Mouse (Mus musculus) cerebellum, adult 11 months (tissue): Measurements from ENCODE around the gene 1810062G17Rik.

Experiments used
- DNase-seq: peaks from one replicate; pipeline ENCODE4 v3.0.0; 2022

The 1810062G17Rik gene

DNA sequence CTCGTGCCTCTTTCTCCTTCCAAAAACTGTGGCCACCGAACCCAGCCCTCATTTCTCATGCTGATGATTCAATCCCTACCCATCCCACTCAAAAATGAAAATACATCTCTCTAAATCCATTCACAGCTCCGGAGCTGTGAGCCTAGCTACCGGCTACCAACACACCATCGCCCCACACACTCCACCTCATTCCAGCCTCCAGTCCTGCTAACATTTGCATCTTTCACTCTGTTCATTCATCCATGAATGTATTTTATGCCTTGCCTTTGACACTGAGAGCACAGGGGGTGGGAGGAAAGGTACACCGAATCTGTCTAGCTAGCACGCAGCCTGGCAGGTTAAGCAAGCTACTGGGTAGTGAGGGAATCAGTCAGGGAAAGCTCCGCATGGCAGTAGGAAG lies 3.0 kb downstream of the 1810062G17Rik start:
- no peak for DNase-seq

DNA sequence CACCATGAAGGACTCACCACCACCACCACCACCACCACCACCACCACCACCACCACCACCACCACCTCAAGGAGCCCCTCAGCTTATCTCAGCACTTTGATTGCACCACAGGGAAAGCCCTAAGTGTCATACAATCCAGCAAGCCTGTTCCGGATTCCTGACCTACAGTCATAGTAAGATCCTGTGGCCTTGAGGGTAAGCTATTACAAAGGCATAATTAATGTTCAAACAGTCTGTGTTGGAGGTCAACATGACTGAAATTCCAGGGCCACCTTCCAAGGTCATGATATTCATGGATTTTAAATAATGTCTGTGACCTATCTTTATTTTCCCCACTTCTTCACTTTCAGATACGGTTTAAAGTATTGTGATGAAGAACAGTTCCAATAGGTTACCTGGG lies 4.7 kb downstream of the 1810062G17Rik start:
- no peak for DNase-seq

DNA sequence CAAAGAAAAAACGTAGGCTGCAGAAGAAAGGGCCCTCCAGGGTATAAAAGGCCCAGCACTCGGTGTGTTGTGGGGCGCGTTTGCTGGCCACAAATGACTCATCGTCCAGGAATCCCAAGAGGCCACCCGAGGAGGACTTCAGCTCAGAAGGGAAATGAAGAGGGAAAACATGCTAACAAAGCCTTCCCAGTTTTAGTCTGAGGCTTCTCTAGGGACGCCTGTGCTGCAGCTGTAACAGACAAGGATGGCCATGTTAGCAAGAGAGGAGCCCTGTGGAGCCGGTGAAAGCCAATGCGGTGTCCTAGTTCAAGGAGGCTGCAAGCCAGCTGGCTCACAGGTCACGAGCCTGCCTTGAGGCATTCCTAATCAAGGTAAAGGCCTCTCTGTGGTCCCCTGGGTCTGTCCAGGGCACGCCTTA lies 6.0 kb downstream of the 1810062G17Rik start:
- peak; percentile 10 for DNase-seq

DNA sequence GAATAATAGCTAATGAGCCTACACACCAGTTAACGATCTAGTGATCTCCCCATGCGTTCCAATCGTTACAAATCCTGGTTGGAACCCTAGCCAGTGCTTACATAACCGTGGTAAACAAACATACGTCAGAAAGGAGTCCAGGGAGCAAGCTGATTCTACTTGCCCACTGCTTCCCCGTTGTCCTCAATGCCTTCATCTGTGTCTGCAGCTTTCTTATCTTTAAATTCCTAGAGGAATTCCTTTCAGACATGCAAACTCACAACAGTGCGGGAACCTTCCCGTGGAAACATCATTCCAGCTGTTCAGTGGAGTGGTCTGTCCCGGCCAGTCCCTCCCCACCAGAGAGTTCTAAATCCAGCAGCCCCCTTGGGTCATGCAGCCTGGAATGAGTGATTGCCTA lies 7.2 kb downstream of the 1810062G17Rik start:
- no peak for DNase-seq

DNA sequence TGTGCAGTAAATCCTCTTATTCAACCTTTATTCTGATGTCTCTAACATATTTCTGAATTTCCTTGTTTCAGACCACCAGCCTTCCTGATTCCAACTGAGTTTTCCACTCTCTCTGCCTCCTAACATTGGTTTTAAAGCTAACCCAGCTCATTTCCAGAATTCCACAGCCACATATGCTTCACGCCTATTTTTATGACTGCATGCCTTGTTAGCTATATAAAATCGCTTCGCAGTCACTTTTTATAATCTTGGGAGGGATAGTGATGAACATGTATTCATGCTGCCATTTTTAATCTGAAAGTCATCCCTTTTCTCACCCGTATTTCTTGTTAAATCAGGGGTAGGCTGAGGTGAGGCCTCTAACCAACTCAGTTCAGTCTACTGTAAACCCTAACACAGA lies 8.6 kb downstream of the 1810062G17Rik start:
- DNase-seq = no peak

DNA sequence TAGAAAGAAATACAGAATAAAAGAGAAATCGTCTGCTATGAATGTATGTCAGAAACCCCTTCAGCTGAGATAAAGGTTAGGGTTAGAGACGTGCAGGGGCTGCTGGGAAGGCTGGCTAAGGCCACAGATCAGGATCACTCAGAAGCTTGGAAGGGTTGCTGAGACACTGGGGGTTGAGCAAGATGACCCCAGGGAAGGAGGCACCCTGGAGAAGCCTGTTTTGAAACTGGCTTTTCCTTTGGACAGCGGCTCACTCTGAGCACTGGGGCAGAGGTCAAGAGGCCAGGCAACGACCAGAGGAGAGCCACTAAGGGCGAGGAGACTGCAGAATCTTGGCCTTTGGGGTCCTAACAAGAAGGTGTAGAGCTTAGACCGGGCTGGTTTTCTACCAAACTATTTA lies 10.4 kb downstream of the 1810062G17Rik start:
- no peak for DNase-seq

DNA sequence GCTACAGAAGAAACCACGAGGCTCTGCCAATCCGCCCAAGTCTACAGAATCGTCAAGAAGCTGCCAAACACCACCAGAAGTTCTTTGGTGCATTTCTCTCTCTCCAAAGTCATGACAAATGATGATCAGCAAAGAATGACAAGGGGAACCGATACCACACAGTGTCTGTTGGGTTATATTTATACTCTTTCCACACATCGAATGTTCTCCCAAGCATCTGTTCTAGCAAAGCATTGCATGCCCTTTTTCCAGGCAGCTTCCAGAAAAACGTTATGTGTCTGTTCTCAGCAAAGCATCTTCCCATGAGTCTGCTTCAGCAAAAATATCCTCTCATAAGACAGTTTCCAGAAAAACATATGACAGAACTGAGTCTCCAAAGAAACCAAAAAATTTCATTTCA lies 11.1 kb downstream of the 1810062G17Rik start:
- DNase-seq = no peak

DNA sequence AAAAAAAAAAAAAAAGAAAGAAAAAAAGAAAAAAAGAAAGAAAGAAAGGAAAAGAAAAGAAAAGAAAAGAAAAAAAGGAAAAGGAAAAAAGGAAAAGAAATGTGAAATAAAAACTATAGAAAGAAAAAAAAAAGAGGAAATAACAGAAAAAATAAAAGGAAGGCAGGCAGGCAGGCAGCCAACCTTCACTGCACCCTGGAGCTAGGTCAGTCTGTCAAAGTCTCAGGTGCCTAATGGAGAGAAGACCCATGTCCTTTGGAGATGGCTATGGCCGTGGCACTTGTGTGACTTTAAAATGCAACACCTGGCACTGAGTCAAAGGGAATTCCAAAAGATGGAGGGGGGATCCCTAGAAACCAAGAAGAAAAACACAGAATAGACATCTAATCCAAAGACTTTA lies 12.6 kb downstream of the 1810062G17Rik start:
- DNase-seq = no peak

DNA sequence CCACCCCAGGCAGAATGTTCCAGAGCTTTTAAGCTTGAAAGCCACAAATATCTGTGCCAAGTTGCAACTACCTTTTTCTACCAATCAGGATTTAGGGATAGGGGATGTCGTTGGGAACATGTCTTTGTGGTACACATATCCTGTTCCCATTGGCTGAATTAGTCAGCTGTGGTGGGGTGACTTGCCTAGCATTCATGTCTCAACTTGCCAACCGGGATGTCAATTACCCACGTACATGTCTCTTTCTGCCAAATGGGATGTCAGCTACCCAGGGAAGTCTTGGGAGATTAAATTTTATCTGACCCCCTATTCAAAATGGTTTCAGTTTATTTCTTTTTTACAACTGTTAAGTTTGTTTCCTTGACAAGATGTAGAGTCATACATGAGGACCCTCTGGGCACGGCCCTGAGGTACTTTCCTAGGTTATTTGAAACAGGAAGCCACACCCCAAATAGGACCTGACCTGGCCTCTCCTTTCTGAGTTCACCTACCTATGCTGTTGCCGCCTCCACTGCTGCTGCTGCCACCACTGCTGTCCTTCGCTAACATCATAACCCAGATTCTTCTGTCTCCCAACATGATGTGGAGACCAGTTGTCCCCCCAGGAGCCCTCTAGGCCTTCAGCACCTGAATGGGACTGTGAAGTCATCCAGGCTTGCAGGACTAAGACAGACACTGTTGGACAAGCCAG lies 13.3 kb downstream of the 1810062G17Rik start:
- no peak for DNase-seq

DNA sequence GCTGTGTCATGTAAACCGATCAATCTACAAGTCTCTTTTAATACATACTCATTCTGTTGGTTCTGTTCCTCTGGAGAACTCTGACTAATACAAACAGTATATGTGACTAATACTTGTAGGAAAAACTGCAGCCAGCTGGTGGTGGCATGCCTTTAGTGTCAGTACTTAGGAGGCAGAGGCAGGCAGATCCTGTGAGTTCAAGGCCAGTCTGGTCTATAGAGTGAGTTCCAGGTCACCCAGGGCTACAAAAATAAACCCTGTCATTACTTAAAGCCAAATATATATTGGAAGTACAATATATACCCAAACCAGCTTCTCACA lies 13.8 kb downstream of the 1810062G17Rik start:
- DNase-seq = no peak

DNA sequence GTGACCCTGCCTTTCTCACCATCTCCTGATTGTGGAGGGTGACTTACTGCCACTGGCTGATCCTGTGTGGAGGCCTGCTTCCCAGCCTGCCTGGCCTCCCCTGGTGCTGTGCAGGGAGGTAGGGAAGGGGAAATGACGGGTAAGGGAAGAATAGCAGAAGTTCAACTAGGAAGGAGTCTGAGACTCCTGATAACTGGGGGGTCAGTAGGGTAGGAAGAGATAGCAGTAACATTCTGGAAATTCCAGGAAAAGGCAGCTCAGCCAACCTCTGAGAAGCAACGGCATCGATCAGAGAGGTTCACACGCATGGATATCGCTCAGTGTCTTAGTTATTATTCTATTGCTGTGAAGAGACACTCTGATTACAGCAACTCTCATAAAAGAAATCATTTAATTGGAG lies 15.8 kb downstream of the 1810062G17Rik start:
- DNase-seq = no peak

DNA sequence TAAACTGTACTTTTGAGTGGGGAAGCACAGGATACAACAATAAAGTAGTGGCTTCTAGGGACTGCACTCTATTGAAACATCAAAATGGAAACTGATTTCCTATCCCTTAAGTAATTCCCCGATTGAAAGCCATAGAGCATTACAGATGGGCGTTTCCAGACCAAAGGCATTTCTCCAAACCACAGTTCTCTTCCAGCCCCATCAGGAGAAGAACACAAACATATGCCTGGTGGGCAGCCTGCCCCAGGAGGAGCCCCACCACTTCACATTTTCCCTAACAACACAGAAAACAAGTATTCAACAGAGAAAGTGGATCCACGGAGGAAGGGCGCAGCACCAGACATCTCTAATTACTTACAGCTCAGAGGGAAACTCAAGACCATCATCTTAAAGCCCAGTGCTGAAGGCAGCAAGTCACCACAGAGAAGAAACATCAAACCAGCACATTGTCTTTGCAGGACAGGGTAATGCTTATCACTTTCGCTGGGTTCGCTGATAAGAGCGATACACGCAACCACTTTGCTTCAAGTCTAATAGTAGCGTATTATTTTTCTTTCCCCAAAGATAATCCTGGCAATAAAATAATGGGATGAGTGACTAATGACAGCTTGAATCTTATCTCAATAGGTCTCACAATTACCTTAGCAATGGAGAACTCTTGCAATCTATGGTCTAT lies 17.1 kb downstream of the 1810062G17Rik start:
- no peak for DNase-seq

DNA sequence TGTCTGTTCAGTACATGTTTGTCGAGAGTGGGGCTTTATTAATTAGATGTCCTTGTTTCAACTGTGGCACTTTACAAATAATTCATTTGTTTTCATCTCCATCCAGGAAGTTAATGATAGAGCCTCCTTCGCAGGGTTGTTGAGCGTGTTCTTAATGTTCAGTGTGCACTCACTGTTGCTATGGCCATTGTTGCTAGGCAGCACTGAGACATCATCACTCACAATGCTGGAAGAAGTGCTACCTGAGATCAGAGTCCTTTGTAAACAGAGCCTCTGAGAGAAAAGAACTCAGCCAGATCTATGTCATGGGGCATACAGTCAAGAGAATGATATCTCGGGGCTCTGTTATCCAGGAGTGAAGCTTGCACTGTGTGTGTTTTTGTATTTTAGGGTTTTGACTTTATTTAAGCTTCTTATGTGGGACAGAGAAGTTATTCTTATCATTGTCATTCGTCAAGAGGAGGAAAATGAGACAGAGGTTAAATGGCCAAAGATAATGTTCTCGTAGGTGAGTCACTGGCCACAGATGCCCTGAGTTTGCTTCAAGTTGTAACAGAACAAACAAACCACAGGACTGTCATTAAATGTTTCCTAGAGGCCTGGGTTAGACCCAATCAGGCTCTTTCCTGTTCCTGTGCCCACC lies 18.0 kb downstream of the 1810062G17Rik start:
- DNase-seq = no peak

DNA sequence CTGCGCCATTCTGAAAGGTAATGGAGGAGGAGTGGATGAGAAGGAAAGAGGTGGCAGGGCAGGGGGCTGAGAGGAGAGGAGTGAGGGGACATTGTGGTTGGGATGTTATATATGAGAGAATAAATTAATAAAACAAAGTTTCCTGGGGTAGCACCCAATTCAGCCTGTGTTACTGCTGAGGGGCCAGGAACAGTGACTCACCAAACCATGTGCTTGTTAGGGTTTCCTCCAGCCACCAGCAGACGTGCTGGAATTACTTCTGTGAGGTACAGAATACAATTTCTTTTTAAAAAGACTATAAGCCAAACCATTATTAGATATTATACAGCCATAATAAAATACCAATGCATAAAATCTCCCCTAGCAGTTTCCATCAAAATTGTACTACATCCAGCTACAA lies 18.9 kb downstream of the 1810062G17Rik start:
- DNase-seq = no peak

DNA sequence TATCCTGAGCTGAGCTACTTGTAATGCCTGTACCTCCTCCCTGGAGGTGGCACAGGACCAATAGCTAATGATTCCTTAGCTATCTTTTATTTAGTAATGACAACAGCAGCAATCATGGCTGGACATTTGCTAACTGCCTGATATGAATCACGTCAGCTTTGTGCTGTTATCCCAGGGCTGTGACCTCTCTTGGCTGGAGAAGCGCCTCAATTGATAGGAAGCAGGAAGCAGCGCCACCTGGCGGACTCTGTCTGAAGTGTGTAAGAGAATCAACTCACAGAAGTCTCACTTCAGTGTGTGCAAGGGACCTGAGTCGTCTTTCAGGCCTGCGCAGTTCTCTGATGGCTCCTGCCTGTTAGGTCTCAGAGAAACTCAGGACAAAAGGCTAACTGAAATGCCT lies 19.7 kb downstream of the 1810062G17Rik start:
- peak; percentile 77 for DNase-seq

DNA sequence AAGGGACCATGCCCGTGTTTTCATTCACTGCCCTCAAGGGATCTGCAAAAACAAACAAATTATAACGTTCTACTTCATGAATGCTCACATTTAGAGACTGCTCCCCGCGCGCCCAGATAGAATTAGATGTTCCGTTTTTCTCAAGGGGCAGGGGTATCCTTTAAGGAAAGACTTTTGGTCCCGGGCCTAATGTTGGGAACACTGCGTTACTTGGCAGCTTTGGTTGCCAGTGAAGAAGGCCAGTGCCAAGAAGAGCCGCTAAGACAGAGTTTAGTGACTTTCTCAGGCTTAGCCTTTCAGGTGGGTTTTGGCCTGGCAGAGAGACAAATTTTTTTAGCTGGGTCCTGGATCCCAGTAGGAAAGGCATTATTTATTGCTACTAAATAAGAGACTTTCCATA lies 20.5 kb downstream of the 1810062G17Rik start:
- no peak for DNase-seq

DNA sequence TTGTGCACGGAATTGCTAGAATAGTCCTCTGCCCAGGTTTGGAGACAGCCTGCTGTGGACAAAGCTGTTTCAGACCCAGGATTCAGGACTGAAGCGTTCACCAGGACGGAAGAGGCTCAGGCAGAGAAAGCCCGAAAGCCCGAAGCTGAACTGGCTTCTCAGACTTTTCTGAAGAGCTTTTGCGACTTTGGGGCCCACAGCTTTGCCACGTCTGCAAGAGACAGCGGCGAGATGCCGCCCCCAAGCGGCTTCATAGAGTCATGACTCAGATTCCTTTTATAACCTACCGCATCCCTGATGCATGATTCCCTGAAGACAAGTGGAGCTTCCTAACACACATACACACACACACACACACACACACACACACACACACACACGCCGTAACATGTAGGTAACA lies 21.0 kb downstream of the 1810062G17Rik start:
- DNase-seq = peak; percentile 32

DNA sequence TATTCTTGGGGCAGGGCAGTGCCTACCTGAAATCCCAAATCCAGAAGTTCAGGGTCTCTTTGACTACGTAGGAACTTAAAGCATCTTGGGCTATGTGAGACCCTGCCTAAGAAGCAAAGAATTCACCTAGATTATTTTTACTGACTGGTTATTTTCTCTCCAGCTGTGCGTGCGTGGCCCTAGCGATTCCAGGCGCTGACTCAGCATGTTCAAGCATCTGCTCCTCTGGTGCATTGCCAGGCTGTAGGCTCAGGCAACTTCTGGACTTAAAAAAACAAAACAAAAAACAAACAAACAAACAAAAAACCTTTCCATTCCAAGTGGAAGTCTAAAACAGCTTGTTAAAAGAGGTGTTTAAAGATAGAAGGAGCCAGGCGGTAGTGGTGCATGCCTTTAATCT lies 22.5 kb downstream of the 1810062G17Rik start:
- no peak for DNase-seq

DNA sequence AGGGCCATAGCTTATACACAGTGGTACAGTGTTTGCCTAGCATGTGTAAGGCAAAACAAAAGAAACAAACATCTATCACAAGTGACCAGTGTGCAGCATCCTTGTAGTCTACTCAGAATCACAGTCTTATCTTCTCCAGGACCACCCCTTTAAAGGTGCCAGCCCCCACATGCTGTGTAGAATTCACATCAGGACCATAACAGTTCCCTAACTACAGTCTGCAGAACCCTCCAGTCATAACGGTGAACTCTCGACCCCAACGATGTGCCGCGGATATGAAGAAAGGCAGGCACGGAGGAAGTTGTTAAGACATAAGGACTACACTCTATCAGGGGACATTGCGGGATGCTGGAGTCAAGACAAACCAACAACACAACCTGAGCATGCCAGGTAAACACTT lies 23.7 kb downstream of the 1810062G17Rik start:
- DNase-seq = no peak

DNA sequence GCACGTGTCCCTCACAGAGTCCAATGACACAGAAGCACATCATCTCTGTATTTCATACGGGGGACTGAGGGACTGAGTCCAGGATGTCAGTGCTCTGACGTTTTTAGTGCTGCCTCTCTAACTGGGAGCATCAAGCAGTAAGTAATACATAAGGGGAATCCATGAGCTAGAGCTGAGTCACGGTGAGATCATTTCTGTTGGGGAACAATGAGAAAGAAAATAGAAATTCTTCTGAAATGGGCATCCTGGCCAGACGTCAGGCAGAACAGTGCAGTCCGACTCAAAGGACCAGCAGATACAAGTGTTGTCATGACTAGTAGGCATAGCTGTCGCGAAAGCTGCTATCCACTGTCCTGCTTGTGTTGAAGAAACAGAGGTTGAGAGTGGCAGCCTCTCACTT lies 25.2 kb downstream of the 1810062G17Rik start:
- DNase-seq = no peak

DNA sequence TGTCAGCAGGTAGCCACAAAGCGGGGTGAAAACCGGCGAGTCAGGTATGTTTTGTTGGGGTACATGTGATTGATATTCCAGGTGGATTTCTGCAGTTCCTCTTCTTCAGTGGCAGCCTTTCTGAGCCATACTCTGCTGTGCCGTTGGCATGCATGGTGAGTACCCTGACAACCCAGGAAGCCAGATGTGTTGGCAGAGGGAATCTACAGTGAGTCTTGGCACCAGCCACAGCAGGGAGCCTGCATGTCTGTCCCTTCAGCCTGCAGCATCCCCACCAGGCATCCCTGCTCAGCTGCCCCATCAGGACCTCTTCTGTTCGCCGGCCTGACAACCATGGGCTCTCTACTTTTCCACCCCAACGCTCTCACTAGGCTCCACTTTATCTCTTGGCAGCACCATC lies 25.8 kb downstream of the 1810062G17Rik start:
- DNase-seq = no peak

DNA sequence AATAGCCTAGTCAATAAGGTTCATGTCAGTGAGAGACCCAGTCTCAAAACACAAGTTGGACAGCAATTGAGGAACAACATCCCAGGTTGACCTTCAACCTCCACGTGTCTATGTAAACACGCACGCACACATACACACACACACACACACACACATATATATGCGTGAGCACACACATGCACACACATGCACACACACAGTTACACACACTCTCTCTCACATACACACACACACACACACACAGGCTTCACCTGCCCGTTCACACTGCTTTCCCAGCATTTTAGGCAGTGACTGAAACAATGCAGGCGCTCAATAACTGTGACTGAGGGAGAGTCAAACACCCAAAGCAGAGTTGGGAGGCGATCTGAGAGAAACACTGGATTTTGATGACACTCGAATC lies 29.6 kb downstream of the 1810062G17Rik start:
- no peak for DNase-seq

DNA sequence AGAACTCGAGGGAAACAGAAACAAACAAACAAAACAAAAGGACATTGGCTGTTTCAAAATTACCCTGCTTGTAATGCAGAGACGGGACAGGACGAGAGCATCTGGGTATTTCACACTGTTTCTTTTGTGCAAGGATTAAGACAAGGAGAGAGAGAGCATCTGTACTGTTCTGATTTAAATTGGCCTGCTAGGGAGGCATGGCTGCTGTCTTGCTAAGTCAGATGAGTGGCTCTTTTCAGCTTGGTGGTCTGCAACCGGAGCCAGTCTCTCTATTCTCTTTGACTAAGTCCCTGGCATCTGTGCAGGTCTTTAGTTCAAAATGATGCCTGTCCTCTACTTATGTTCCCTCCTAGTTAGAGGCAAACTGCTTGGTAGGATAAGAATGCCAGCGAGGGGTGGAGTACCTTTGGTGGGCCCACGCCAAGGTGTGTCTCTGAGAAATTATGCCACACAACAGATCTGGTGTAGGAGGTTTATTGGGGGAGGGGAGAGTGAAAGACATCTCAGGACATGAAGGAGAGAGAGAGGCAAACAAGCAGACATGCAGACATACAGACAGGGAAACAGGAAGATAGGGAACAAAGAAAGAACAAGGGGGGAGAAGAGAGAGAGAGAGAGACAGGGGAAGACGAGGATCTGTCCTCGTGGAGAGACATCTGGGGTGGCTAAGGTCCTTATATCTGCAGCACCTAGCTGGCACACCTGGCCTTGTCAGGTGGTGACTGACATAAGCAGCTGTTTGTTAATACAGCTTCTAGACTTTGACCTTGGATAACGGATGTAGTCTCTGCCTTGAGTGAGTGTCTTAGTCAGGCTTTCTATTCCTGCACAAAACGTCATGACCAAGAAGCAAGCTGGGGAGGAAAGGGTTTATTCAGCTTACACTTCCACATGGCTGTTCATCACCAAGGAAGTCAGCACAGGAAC lies 30.3 kb downstream of the 1810062G17Rik start:
- DNase-seq = no peak
